Mouse (Mus musculus) hindbrain, embryonic 10.5 days (tissue): ENCODE measurements around the gene Apln. TPM values are rescaled to one million over a fixed set of nuclear protein-coding genes. Genes with fewer than 3 reads are reported as not detected.

ENCODE experiments used
- DNase-seq: peaks from one replicate; pipeline ENCODE4 v3.0.0-alpha.2; 2017; ENCODE audit warnings: low spot score
- H3K27ac ChIP-seq: fragments of 300-500 bp; sonication (generic); 2 replicates; pipeline ENCODE4 v1.5.1; 2016; ENCODE audit warnings: mild to moderate bottlenecking, moderate library complexity
- H3K27me3 ChIP-seq: fragments of 300-500 bp; sonication (generic); 2 replicates; pipeline ENCODE4 v1.6.1; 2016; ENCODE audit warnings: mild to moderate bottlenecking; ENCODE audit not compliant: poor library complexity, insufficient read depth, severe bottlenecking
- H3K36me3 ChIP-seq: fragments of 300-500 bp; sonication (generic); 2 replicates; pipeline ENCODE4 v1.6.1; 2016; ENCODE audit warnings: mild to moderate bottlenecking, moderate library complexity
- H3K4me1 ChIP-seq: fragments of 300-500 bp; sonication (generic); replicated peaks from 2 replicates; pipeline ENCODE4 v1.6.1; 2016; ENCODE audit warnings: mild to moderate bottlenecking
- H3K4me3 ChIP-seq: fragments of 300-500 bp; sonication (generic); 2 replicates; pipeline ENCODE4 v1.5.1; 2016; ENCODE audit warnings: mild to moderate bottlenecking, moderate library complexity
- H3K9me3 ChIP-seq: fragments of 300-500 bp; sonication (generic); 2 replicates; pipeline ENCODE4 v1.6.1; 2016; ENCODE audit warnings: mild to moderate bottlenecking, moderate library complexity
- WGBS: fragments of 180-500 bp; shearing (Covaris S2); methylation state at CpG from one replicate; pipeline ENCODE4 v1.1.7; 2016; 5-methylcytosine and 5-hydroxymethylcytosine counted together
- polyA plus RNA-seq: library from polyadenylated mRNA; unstranded; fragments of >200 nt; fragmentation: Nextera tagmentation; extraction: Ambion mirVana; gene quantifications from 2 replicates; pipeline ENCODE4 v1.2.1, GENCODE M21; 2016

Gene Apln
- polyA plus RNA-seq, 1 experiment from 2014 or later, result 3.7 TPM

- peaks cover 6% of the 10 kb centered on the region; the same call in 1 of the 2 replicates for H3K4me1 ChIP-seq
- H3K36me3 ChIP-seq, result no peaks in the 10 kb centered on the region
- WGBS, result 90% methylated on average over 1 of the region's 1 CpGs
- DNase-seq, result no peak
- H3K27ac ChIP-seq, result no peak overlapping the region
- H3K4me3 ChIP-seq, result no peak overlapping the region
- 0 out of 2 replicates have a peak, but pooled peaks cover 3% of the 10 kb centered on the region for H3K9me3 ChIP-seq
- no peaks in the 10 kb centered on the region for H3K27me3 ChIP-seq
Measured at GRCm38 (mm10) chrX:48004786-48005185, 29.9 kb downstream of the Apln start.

DNA sequence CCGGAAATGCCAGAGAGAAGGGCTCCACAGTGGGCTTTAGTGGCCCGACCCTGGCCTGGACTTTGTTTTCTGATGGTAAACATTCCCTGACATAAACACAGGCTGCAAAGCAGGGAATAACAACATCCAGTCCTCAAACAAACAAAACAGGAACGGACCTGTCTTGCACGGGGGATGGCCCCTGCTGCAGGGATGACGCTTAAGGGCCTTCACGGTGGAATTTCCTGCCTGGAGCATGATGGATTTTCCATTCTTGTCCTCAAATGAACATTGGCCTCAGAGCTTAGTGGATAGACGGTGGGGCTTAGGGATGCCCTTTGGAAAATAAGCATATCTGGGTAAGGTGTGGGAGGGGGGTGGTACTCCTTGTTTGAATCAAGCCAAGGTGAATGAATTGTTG, 33.5 kb downstream of the Apln start:
- H3K36me3 ChIP-seq, result no peaks in the 10 kb centered on the region
- no peaks in the 10 kb centered on the region for H3K27me3 ChIP-seq
- WGBS, result 79% methylated on average over 7 of the region's 7 CpGs
- H3K4me1 ChIP-seq, result peaks cover 2% of the 10 kb centered on the region; the same call in 1 of the 2 replicates
- no peak overlapping the region for H3K4me3 ChIP-seq
- no peaks in the 10 kb centered on the region for H3K9me3 ChIP-seq
- H3K27ac ChIP-seq, result no peak overlapping the region
- no peak for DNase-seq

DNA sequence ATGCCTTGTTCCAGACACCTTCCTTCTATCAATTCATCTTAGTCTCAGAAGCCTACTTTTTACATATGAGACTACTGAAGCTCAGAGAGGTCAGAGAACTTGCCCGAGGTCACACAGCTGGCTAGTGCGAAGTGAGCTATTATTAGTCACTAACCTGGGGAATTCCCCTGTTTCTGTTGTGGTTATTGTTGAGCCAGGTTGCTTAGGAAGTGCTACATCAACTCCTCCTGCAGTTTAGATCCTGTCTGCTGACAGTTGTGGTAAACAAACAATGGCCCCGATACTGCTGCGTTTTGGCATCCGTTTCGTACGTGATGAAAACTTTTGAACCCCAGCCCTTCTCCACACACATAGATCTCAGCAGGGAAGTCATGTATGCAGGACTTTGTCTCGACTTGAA, 36.2 kb downstream of the Apln start:
- Histone ChIP-seq H3K9me3 (no peaks in the 10 kb centered on the region), H3K27me3 (peaks cover 6% of the 10 kb centered on the region; the same call in 1 of the 2 replicates), H3K4me3 (no peak overlapping the region), H3K4me1 (no peaks in the 10 kb centered on the region), H3K36me3 (no peaks in the 10 kb centered on the region), H3K27ac (no peak overlapping the region)
- 86% methylated on average over 8 of the region's 8 CpGs for WGBS
- no peak for DNase-seq

GRCm38 (mm10) chrX:47992606-47993005, 42.0 kb downstream of the Apln start:
- Histone ChIP-seq H3K9me3 (no peaks in the 10 kb centered on the region), H3K4me3 (no peak overlapping the region), H3K36me3 (no peaks in the 10 kb centered on the region), H3K27ac (no peak overlapping the region), H3K27me3 (peaks cover 9% of the 10 kb centered on the region; the same call in 1 of the 2 replicates), H3K4me1 (no peaks in the 10 kb centered on the region)
- WGBS, result 20% methylated on average over 8 of the region's 8 CpGs
- peak; percentile 72 for DNase-seq

DNA sequence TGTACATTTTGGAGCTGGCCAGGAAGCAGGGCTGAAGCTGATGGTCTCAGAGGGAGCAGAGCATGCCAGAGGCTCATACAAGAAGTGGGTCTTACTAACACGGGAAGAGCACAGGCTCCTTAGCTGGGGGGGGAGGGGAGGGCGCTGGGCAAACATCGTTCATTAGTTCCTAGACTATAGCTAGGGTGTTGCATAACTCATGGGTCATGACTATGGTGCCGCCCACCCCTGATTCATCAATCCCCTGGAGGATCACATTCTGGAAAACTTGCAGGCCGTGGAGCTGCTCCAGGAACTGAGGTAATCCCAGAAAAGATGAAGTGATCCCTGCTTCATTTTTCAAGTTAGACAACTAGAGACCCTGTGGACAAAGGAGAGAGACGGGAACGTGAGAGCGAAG, 46.6 kb downstream of the Apln start:
- DNase-seq, result no peak
- Histone ChIP-seq H3K27ac (no peak overlapping the region), H3K9me3 (no peaks in the 10 kb centered on the region), H3K36me3 (no peaks in the 10 kb centered on the region), H3K27me3 (no peaks in the 10 kb centered on the region), H3K4me1 (no peaks in the 10 kb centered on the region), H3K4me3 (no peak overlapping the region)
- WGBS, result 71% methylated on average over 8 of the region's 8 CpGs

GRCm38 (mm10) chrX:47985000-47985619, 49.5 kb downstream of the Apln start:
- Histone ChIP-seq H3K9me3 (no peaks in the 10 kb centered on the region), H3K27ac (no peak overlapping the region), H3K4me1 (no peaks in the 10 kb centered on the region), H3K36me3 (no peaks in the 10 kb centered on the region), H3K27me3 (no peaks in the 10 kb centered on the region), H3K4me3 (peak overlapping the region; percentile 35)
- 27% methylated on average over 19 of the region's 19 CpGs for WGBS
- DNase-seq, result peak; percentile 45

GRCm38 (mm10) chrX:47977078-47977477, 57.6 kb downstream of the Apln start:
- H3K9me3 ChIP-seq, result no peaks in the 10 kb centered on the region
- 89% methylated on average over 5 of the region's 5 CpGs for WGBS
- H3K27me3 ChIP-seq, result no peaks in the 10 kb centered on the region
- H3K27ac ChIP-seq, result no peak overlapping the region
- no peaks in the 10 kb centered on the region for H3K4me1 ChIP-seq
- no peaks in the 10 kb centered on the region for H3K36me3 ChIP-seq
- no peak for DNase-seq
- no peak overlapping the region for H3K4me3 ChIP-seq

GRCm38 (mm10) chrX:47976551-47976950, 58.1 kb downstream of the Apln start:
- whole genome bisulfite sequencing, result 78% methylated on average over 4 of the region's 4 CpGs
- no peak for DNase-seq

More at GRCm38 (mm10) chrX:47976551-47976950, 58.1 kb downstream of the Apln start:
- no peaks in the 10 kb centered on the region for H3K9me3 ChIP-seq
- H3K27ac ChIP-seq, result no peak overlapping the region
- H3K27me3 ChIP-seq, result no peaks in the 10 kb centered on the region
- H3K4me3 ChIP-seq, result no peak overlapping the region
- no peaks in the 10 kb centered on the region for H3K36me3 ChIP-seq
- no peaks in the 10 kb centered on the region for H3K4me1 ChIP-seq

Other genes with a start within 250 kb of the Apln start
- 14.0 and 16.2 TPM in 2 replicates for gene Smarca1, start 141.9 kb downstream of the Apln start, polyA plus RNA-seq
- 16.2 and 16.5 TPM in 2 replicates for gene Ocrl, start 122.5 kb downstream of the Apln start, polyA plus RNA-seq
- gene Xpnpep2, start 73.9 kb upstream of the Apln start, polyA plus RNA-seq, result 1.3 and 1.4 TPM in 2 replicates
- 1.1 and 1.9 TPM in 2 replicates for gene Sash3, start 111.6 kb upstream of the Apln start, polyA plus RNA-seq
- 2.7 and 3.9 TPM in 2 replicates for gene Zdhhc9, start 174.0 kb upstream of the Apln start, polyA plus RNA-seq
- 14.5 and 20.0 TPM in 2 replicates for gene Utp14a, start 222.0 kb upstream of the Apln start, polyA plus RNA-seq